Mouse (Mus musculus): ENCODE measurements at regions not wholly inside any gene's neighbourhood (a gene's known extent, or its start where the extent isn't known, plus 50 kb on each side); places are given as distances from the start of the nearest gene placed in this dataset.

DNA sequence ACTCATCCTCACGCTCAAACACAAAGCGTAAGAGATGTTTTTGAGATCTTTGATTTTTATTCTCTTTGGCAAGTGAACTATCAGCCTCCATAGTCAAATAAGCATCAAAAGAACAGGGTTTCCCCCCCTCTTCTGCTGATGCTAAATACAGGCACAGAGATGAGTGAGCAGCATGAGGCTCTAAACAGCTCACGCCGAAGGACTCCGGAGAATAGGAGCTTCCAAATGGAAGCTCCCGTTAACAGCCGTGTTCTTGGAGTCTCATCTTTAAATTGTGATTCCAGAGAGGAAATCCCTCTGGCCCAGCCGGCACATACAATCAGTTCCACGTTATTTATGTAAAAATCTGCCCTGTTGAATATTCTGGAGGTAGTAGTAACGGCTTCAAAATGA, 161.1 kb downstream of the Srek1 start:
- TF ChIP-seq CTCF (IDR thresholded peaks at IDR 0.05; ENCODE audit: borderline replicate concordance, extremely low read depth, insufficient read depth, insufficient read length) (no peak), POLR2A (IDR thresholded peaks at IDR 0.05; ENCODE audit: borderline replicate concordance, extremely low read depth, insufficient read depth, insufficient read length, poor library complexity, severe bottlenecking) (no peak)
